Mouse (Mus musculus) cerebellum, adult 2 months (tissue): ENCODE measurements at regions not wholly inside any gene's neighbourhood (a gene's known extent, or its start where the extent isn't known, plus 50 kb on each side); places are given as distances from the start of the nearest gene placed in this dataset.

Experiments
- CTCF ChIP-seq: fragments of 200-500 bp; IDR thresholded peaks from 2 replicates; pipeline ENCODE4 v1.5.1; 2011; ENCODE audit warnings: low read depth, mild to moderate bottlenecking, control low read depth, low read length, moderate library complexity, borderline replicate concordance; ENCODE audit not compliant: insufficient read depth
- POLR2A ChIP-seq: fragments of 200-500 bp; IDR thresholded peaks from 2 replicates; pipeline ENCODE4 v1.6.1; 2011; ENCODE audit warnings: low read length, control low read depth, borderline replicate concordance; ENCODE audit not compliant: insufficient read depth

- TF ChIP-seq POLR2A = no peak
- TF ChIP-seq CTCF = no peak
Observed at GRCm38 (mm10) chr5:141136239-141136638, 105.1 kb upstream of the Sdk1 start.
